8 mouse cellular contexts compared by ENCODE assay signal in the genomic region with DNA sequence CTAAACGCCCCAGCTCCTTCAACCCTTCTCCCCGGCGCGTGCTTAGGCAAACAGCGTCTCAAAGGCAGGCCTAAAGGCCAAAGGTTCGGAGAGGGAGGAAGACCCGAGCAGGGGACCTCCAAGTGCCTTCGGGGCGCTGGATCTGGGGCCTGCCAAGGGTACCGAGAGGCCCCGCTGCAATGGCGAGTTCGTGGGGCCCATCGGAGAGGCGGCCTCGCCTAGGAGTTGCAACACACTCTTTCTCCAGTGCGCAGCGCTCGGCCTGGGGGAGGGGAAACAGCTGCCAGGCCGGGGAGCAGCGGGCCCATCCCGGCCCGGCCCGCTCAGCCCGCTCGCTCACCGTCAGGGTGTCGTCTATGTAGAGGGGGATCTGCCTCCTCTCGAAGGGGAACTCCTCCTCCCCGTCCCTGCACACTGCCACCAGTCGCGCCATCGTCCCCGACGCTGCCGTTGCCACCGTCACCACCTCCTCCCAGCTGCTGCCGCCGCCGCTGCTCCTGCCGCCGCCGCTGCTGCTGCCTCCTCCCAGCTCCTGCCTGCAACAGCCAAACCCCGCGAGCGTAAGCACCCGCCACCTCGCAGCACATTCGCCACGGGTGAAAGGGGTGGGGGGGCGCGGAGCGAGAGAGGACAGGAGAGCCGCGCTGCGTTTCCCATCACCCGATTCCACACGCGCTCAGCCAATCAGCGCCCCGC. TPM values are rescaled to one million over a fixed set of nuclear protein-coding genes. Genes with fewer than 3 reads are reported as not detected.
A peak's percentile ranks its signal among the peaks of the same experiment; 100 is the strongest.
DNase-seq lines count a peak whose midpoint lies in the region; ATAC-seq lines count a peak whose summit lies in the region.

No protein-coding gene starts in this region.

- DNase-seq in adrenal gland, adult 18-20 months (ENCODE audit: low spot score in 2 of 2) = peak; percentile 84 to 85
- DNase-seq in embryo, embryonic 11 days = peak; percentile 97
- DNase-seq in gastrocnemius, postnatal 25 days = peak; percentile 97
- DNase-seq in intestine, embryonic 14.5 days (ENCODE audit: low spot score) = peak; percentile 98
- peak; percentile 93 to 97 for DNase-seq in left cerebral cortex, postnatal 14 days (ENCODE audit: low spot score in 2 of 2)
- DNase-seq in right cerebral cortex, postnatal 14 days = peak; percentile 95
- peak; percentile 84 for DNase-seq in urinary bladder, postnatal 25 days (ENCODE audit: low spot score)

- peak overlapping the region; percentile 92 for H3K4me2 ChIP-seq in intestine, embryonic 14.5 days (ENCODE audit: low read length)

- ATAC-seq in intestine, embryonic 14.5 days (replicated peaks; ENCODE audit: low FRiP score, low TSS enrichment, low read depth) = peak; percentile 82
- peak; percentile 72 for ATAC-seq in megakaryocyte-erythroid progenitor cell, adult 5-6 weeks (replicated peaks; ENCODE audit: low FRiP score, low TSS enrichment, poor library complexity, severe bottlenecking)

- intact Hi-C loops in left cerebral cortex, postnatal 14 days (cut with DNase I) = loop anchor here (5.0 kb wide), 2 partner anchors 37 to 268 kb away; no protein-coding TSS in a partner anchor

- H3K4me1 ChIP-seq in intestine, embryonic 14.5 days (replicated peaks; ENCODE audit: control insufficient read depth, insufficient read depth, low read length) = peaks cover 21% of the 10 kb centered on the region

- peak overlapping the region; percentile 91 for H3K27ac ChIP-seq in intestine, embryonic 14.5 days (ENCODE audit: low read depth)

- H3K4me3 ChIP-seq in intestine, embryonic 14.5 days (ENCODE audit: low read depth, low read length) = peak overlapping the region; percentile 97

- H3K36me3 ChIP-seq in intestine, embryonic 14.5 days (ENCODE audit: control insufficient read depth, insufficient read depth, low read length) = peaks cover 22% of the 10 kb centered on the region

- H3K9ac ChIP-seq in intestine, embryonic 14.5 days (ENCODE audit: low read length) = peak overlapping the region; percentile 94

- H3K27me3 ChIP-seq in intestine, embryonic 14.5 days (replicated peaks; ENCODE audit: control insufficient read depth, insufficient read depth, low read length) = no peaks in the 10 kb centered on the region

- no peaks in the 10 kb centered on the region for H3K9me3 ChIP-seq in intestine, embryonic 14.5 days (ENCODE audit: control insufficient read depth, low read length)

- under 1% methylated on average over 60 of the region's 61 CpGs for WGBS in intestine, embryonic 14.5 days

RNA-seq across cellular contexts. Expression of gene Ggnbp2, which starts 0.9 kb away (rescaled TPM):
- total RNA-seq in adrenal gland, adult 18-20 months (2021) = 10 to 100 TPM; 75.4 to 83.9 TPM
- total RNA-seq in gastrocnemius, postnatal 25 days (2021) = 10 to 100 TPM; 27.9 to 34.0 TPM
- 66.1 and 68.0 TPM in 2 replicates for polyA plus RNA-seq in intestine, embryonic 14.5 days (2014; fragmentation: Nextera tagmentation; extraction: Ambion mirVana)
- 10 to 100 TPM; 78.1 to 81.8 TPM for total RNA-seq in left cerebral cortex, postnatal 14 days (2021)
- total RNA-seq in megakaryocyte-erythroid progenitor cell, adult 5-6 weeks (2014; fragmentation: Nextera tagmentation) = 91.1 and 108 TPM in 2 replicates
- 155 and 184 TPM in 2 replicates for total RNA-seq in megakaryocyte-erythroid progenitor cell, adult 5-6 weeks (2017)

RNA-seq across cellular contexts. Expression of gene Myo19, which starts 10.3 kb away (rescaled TPM):
- 10 to 100 TPM in 1 of 2 experiments, 1 to 10 TPM in 1; 9.4 to 11.6 TPM for total RNA-seq in adrenal gland, adult 18-20 months (2021)
- 1 to 10 TPM; 3.6 to 4.0 TPM for total RNA-seq in gastrocnemius, postnatal 25 days (2021)
- 10.0 and 10.6 TPM in 2 replicates for polyA plus RNA-seq in intestine, embryonic 14.5 days (2014; fragmentation: Nextera tagmentation; extraction: Ambion mirVana)
- total RNA-seq in left cerebral cortex, postnatal 14 days (2021) = 10 to 100 TPM; 12.3 to 12.8 TPM
- total RNA-seq in megakaryocyte-erythroid progenitor cell, adult 5-6 weeks (2014; fragmentation: Nextera tagmentation) = 15.2 and 24.5 TPM in 2 replicates
- 3.5 and 10.3 TPM in 2 replicates for total RNA-seq in megakaryocyte-erythroid progenitor cell, adult 5-6 weeks (2017)

RNA-seq across cellular contexts. Expression of gene Pigw, which starts 10.4 kb away (rescaled TPM):
- total RNA-seq in adrenal gland, adult 18-20 months (2021) = 1 to 10 TPM; 7.7 to 7.9 TPM
- 1 to 10 TPM; 4.6 to 5.1 TPM for total RNA-seq in gastrocnemius, postnatal 25 days (2021)
- polyA plus RNA-seq in intestine, embryonic 14.5 days (2014; fragmentation: Nextera tagmentation; extraction: Ambion mirVana) = 3.6 and 4.0 TPM in 2 replicates
- total RNA-seq in left cerebral cortex, postnatal 14 days (2021) = 1 to 10 TPM; 7.5 to 9.5 TPM
- 10.2 and 11.1 TPM in 2 replicates for total RNA-seq in megakaryocyte-erythroid progenitor cell, adult 5-6 weeks (2014; fragmentation: Nextera tagmentation)
- 12.3 and 14.5 TPM in 2 replicates for total RNA-seq in megakaryocyte-erythroid progenitor cell, adult 5-6 weeks (2017)

RNA-seq across cellular contexts. Expression of gene Dhrs11, which starts 40.9 kb away (rescaled TPM):
- 10 to 100 TPM; 41.5 to 53.6 TPM for total RNA-seq in adrenal gland, adult 18-20 months (2021)
- total RNA-seq in gastrocnemius, postnatal 25 days (2021) = 10 to 100 TPM; 34.1 to 35.2 TPM
- 30.4 and 37.1 TPM in 2 replicates for polyA plus RNA-seq in intestine, embryonic 14.5 days (2014; fragmentation: Nextera tagmentation; extraction: Ambion mirVana)
- total RNA-seq in left cerebral cortex, postnatal 14 days (2021) = 1 to 10 TPM; 7.2 to 7.6 TPM
- 48.3 and 77.1 TPM in 2 replicates for total RNA-seq in megakaryocyte-erythroid progenitor cell, adult 5-6 weeks (2014; fragmentation: Nextera tagmentation)
- 22.0 and 43.6 TPM in 2 replicates for total RNA-seq in megakaryocyte-erythroid progenitor cell, adult 5-6 weeks (2017)

RNA-seq across cellular contexts. Expression of gene Znhit3, which starts 46.5 kb away (rescaled TPM):
- 1 to 10 TPM; 8.8 to 9.9 TPM for total RNA-seq in adrenal gland, adult 18-20 months (2021)
- total RNA-seq in gastrocnemius, postnatal 25 days (2021) = 10 to 100 TPM in 1 of 2 experiments, 1 to 10 TPM in 1; 9.6 to 10.2 TPM
- polyA plus RNA-seq in intestine, embryonic 14.5 days (2014; fragmentation: Nextera tagmentation; extraction: Ambion mirVana) = 65.9 and 67.6 TPM in 2 replicates
- total RNA-seq in left cerebral cortex, postnatal 14 days (2021) = 10 to 100 TPM; 28.0 to 34.8 TPM
- 32.7 and 51.7 TPM in 2 replicates for total RNA-seq in megakaryocyte-erythroid progenitor cell, adult 5-6 weeks (2014; fragmentation: Nextera tagmentation)
- total RNA-seq in megakaryocyte-erythroid progenitor cell, adult 5-6 weeks (2017) = 31.9 and 41.2 TPM in 2 replicates

Comparison
In these comparisons a context has a peak if more than half of its experiments do, and no peak if none do; other contexts are left out.
1. Peak in every context shown above with its lines: DNase-seq, ATAC-seq, H3K4me3 ChIP-seq and H3K27ac ChIP-seq.